Mouse (Mus musculus) forebrain, embryonic 12.5 days (tissue): ENCODE results near the gene Pemt. TPM values are rescaled to one million over a fixed set of nuclear protein-coding genes. Genes with fewer than 3 reads are reported as not detected.

Source experiments
- ATAC-seq: fragments of 200-750 bp; cut with Nextera tagmentation; 2 replicates; pipeline ENCODE4 v1.8.0; 2017; ENCODE audit warnings: moderate TSS enrichment; ENCODE audit not compliant: low FRiP score
- H3K27ac ChIP-seq: fragments of 300-500 bp; sonication (generic); 2 replicates; pipeline ENCODE4 v1.5.1; 2016; ENCODE audit warnings: mild to moderate bottlenecking
- H3K27me3 ChIP-seq: fragments of 300-500 bp; sonication (generic); 2 replicates; pipeline ENCODE4 v1.6.1; 2016; ENCODE audit warnings: mild to moderate bottlenecking
- H3K36me3 ChIP-seq: fragments of 300-500 bp; sonication (generic); replicated peaks from 2 replicates; pipeline ENCODE4 v1.6.1; 2016; ENCODE audit warnings: mild to moderate bottlenecking
- H3K4me1 ChIP-seq: fragments of 300-500 bp; sonication (generic); 2 replicates; pipeline ENCODE4 v1.6.1; 2016
- H3K4me2 ChIP-seq: fragments of 300-500 bp; sonication (generic); 2 replicates; pipeline ENCODE4 v1.6.1; 2016; ENCODE audit warnings: mild to moderate bottlenecking, moderate library complexity
- H3K4me3 ChIP-seq: fragments of 300-500 bp; sonication (generic); replicated peaks from 2 replicates; pipeline ENCODE4 v1.5.1; 2016; ENCODE audit warnings: mild to moderate bottlenecking
- H3K9ac ChIP-seq: fragments of 300-500 bp; sonication (generic); 2 replicates; pipeline ENCODE4 v1.6.1; 2016; ENCODE audit warnings: mild to moderate bottlenecking
- H3K9me3 ChIP-seq: fragments of 300-500 bp; sonication (generic); 2 replicates; pipeline ENCODE4 v1.6.1; 2016
- WGBS: fragments of 180-500 bp; shearing (Covaris S2); methylation state at CpG from one replicate; pipeline ENCODE4 v1.1.7; 2016; 5-methylcytosine and 5-hydroxymethylcytosine counted together
- polyA plus RNA-seq: library from polyadenylated mRNA; unstranded; fragments of >200 nt; fragmentation: Nextera tagmentation; extraction: Ambion mirVana; gene quantifications from 2 replicates; pipeline ENCODE4 v1.2.1, GENCODE M21; 2016

The Pemt gene
- polyA plus RNA-seq, 1 experiment from 2014 or later = 5.4 TPM

GRCm38 (mm10) chr11:60045676-60046057 is 622 bp downstream of the Pemt start:
- peak overlapping the region; percentile 65 for H3K4me2 ChIP-seq
- H3K36me3 ChIP-seq = no peaks in the 10 kb centered on the region
- no peaks in the 10 kb centered on the region for H3K9me3 ChIP-seq
- no peaks in the 10 kb centered on the region for H3K27me3 ChIP-seq
- peak overlapping the region; percentile 57 for H3K4me3 ChIP-seq
- ATAC-seq = no peak; the same call in 1 of the 2 replicates
- peak overlapping the region; percentile 65 for H3K9ac ChIP-seq
- peaks cover 6% of the 10 kb centered on the region for H3K4me1 ChIP-seq
- WGBS = 15% methylated on average over 3 of the region's 3 CpGs
- 0 out of 2 replicates have a peak overlapping the region, but pooled peaks have one; percentile 25 for H3K27ac ChIP-seq

- WGBS = 97% methylated on average over 1 of the region's 1 CpGs
- Histone ChIP-seq H3K4me3 (no peak overlapping the region), H3K9ac (no peak overlapping the region), H3K4me1 (peaks cover 6% of the 10 kb centered on the region), H3K27me3 (no peaks in the 10 kb centered on the region), H3K9me3 (no peaks in the 10 kb centered on the region), H3K27ac (no peak overlapping the region), H3K36me3 (no peaks in the 10 kb centered on the region), H3K4me2 (no peak overlapping the region)
- ATAC-seq = no peak
These were observed 1.5 kb downstream of the Pemt start for GRCm38 (mm10) chr11:60044777-60045176.

- Histone ChIP-seq H3K9me3 (no peaks in the 10 kb centered on the region), H3K36me3 (no peaks in the 10 kb centered on the region), H3K4me3 (no peak overlapping the region), H3K27me3 (no peaks in the 10 kb centered on the region), H3K4me2 (no peak overlapping the region), H3K27ac (no peak overlapping the region), H3K4me1 (peaks cover 6% of the 10 kb centered on the region), H3K9ac (no peak overlapping the region)
- no peak for ATAC-seq
These were observed 4.0 kb downstream of the Pemt start for GRCm38 (mm10) chr11:60042277-60042676.

- Histone ChIP-seq H3K27me3 (no peaks in the 10 kb centered on the region), H3K4me2 (no peak overlapping the region), H3K4me1 (no peaks in the 10 kb centered on the region), H3K9ac (no peak overlapping the region), H3K4me3 (no peak overlapping the region), H3K36me3 (no peaks in the 10 kb centered on the region), H3K27ac (no peak overlapping the region), H3K9me3 (no peaks in the 10 kb centered on the region)
- 61% methylated on average over 5 of the region's 5 CpGs for WGBS
- ATAC-seq = no peak
These were observed 9.6 kb downstream of the Pemt start for GRCm38 (mm10) chr11:60036537-60037220.

GRCm38 (mm10) chr11:60034911-60035400 is 11.3 kb downstream of the Pemt start:
- Histone ChIP-seq H3K27me3 (no peaks in the 10 kb centered on the region), H3K4me2 (no peak overlapping the region), H3K4me1 (no peaks in the 10 kb centered on the region), H3K36me3 (no peaks in the 10 kb centered on the region), H3K27ac (no peak overlapping the region), H3K9me3 (no peaks in the 10 kb centered on the region), H3K4me3 (no peak overlapping the region), H3K9ac (no peak overlapping the region)
- 85% methylated on average over 8 of the region's 8 CpGs for WGBS
- ATAC-seq = no peak

GRCm38 (mm10) chr11:60034293-60034692 is 12.0 kb downstream of the Pemt start:
- Histone ChIP-seq H3K27ac (no peak overlapping the region), H3K9ac (no peak overlapping the region)
- WGBS = 75% methylated on average over 6 of the region's 6 CpGs

GRCm38 (mm10) chr11:60032586-60033430 is 13.5 kb downstream of the Pemt start:
- ATAC-seq = no peak
- Histone ChIP-seq H3K4me2 (no peak overlapping the region), H3K4me3 (no peak overlapping the region), H3K36me3 (no peaks in the 10 kb centered on the region), H3K27ac (no peak overlapping the region), H3K4me1 (0 out of 2 replicates have a peak, but pooled peaks cover 2% of the 10 kb centered on the region), H3K9ac (no peak overlapping the region), H3K9me3 (no peaks in the 10 kb centered on the region), H3K27me3 (no peaks in the 10 kb centered on the region)
- WGBS = 87% methylated on average over 6 of the region's 6 CpGs

More at GRCm38 (mm10) chr11:60034293-60034692, 12.0 kb downstream of the Pemt start:
- Histone ChIP-seq H3K4me3 (no peak overlapping the region), H3K4me2 (no peak overlapping the region), H3K4me1 (no peaks in the 10 kb centered on the region), H3K36me3 (no peaks in the 10 kb centered on the region), H3K9me3 (no peaks in the 10 kb centered on the region), H3K27me3 (no peaks in the 10 kb centered on the region)
- no peak for ATAC-seq

- Histone ChIP-seq H3K4me1 (0 out of 2 replicates have a peak, but pooled peaks cover 2% of the 10 kb centered on the region), H3K27me3 (no peaks in the 10 kb centered on the region), H3K4me3 (no peak overlapping the region), H3K36me3 (no peaks in the 10 kb centered on the region), H3K4me2 (no peak overlapping the region), H3K27ac (no peak overlapping the region), H3K9ac (no peak overlapping the region), H3K9me3 (no peaks in the 10 kb centered on the region)
- ATAC-seq = no peak
- WGBS = 83% methylated on average over 4 of the region's 4 CpGs
These were observed 15.4 kb downstream of the Pemt start for GRCm38 (mm10) chr11:60030747-60031331.

- ATAC-seq = no peak
- Histone ChIP-seq H3K36me3 (no peaks in the 10 kb centered on the region), H3K27me3 (no peaks in the 10 kb centered on the region), H3K4me1 (0 out of 2 replicates have a peak, but pooled peaks cover 2% of the 10 kb centered on the region), H3K9me3 (no peaks in the 10 kb centered on the region), H3K4me2 (no peak overlapping the region), H3K4me3 (no peak overlapping the region), H3K9ac (no peak overlapping the region), H3K27ac (no peak overlapping the region)
- 67% methylated on average over 9 of the region's 9 CpGs for WGBS
These were observed 16.3 kb downstream of the Pemt start for GRCm38 (mm10) chr11:60029976-60030375.

- H3K4me2 ChIP-seq = no peak overlapping the region
- H3K9me3 ChIP-seq = no peaks in the 10 kb centered on the region
- no peak overlapping the region for H3K4me3 ChIP-seq
- H3K27ac ChIP-seq = no peak overlapping the region
- no peak overlapping the region for H3K9ac ChIP-seq
- ATAC-seq = no peak
- H3K27me3 ChIP-seq = no peaks in the 10 kb centered on the region
- H3K4me1 ChIP-seq = 0 out of 2 replicates have a peak, but pooled peaks cover 2% of the 10 kb centered on the region
- H3K36me3 ChIP-seq = no peaks in the 10 kb centered on the region
- 78% methylated on average over 10 of the region's 10 CpGs for WGBS
These were observed 18.1 kb downstream of the Pemt start for GRCm38 (mm10) chr11:60027913-60028875.

GRCm38 (mm10) chr11:60027272-60027671 is 19.0 kb downstream of the Pemt start:
- no peaks in the 10 kb centered on the region for H3K27me3 ChIP-seq
- H3K9me3 ChIP-seq = no peaks in the 10 kb centered on the region
- 0 out of 2 replicates have a peak, but pooled peaks cover 2% of the 10 kb centered on the region for H3K4me1 ChIP-seq
- WGBS = 7% methylated on average over 2 of the region's 2 CpGs
- H3K9ac ChIP-seq = no peak overlapping the region
- no peaks in the 10 kb centered on the region for H3K36me3 ChIP-seq
- ATAC-seq = no peak
- no peak overlapping the region for H3K4me2 ChIP-seq
- no peak overlapping the region for H3K27ac ChIP-seq
- H3K4me3 ChIP-seq = no peak overlapping the region
